Mouse (Mus musculus): Measurements from ENCODE around the gene Ell2.
A peak's percentile ranks its signal among the peaks of the same experiment; 100 is the strongest.
"Not testable (repeated sequence)": the region's sequence is repeated elsewhere in the genome, so short reads cannot be mapped to it uniquely, and the experiment has no call there.

Ell2 gene

GRCm38 (mm10) chr13:75706457-75706856 is at the start of gene Ell2:
Ell2 (plus strand) TSS chr13:75706757.
- DNase-seq (ENCODE audit: low spot score in 2 of 2), result no peak

GRCm38 (mm10) chr13:75685438-75685837 is 21.1 kb upstream of the Ell2 start:
- no peak for DNase-seq (ENCODE audit: low spot score in 2 of 2)

- DNase-seq (ENCODE audit: low spot score in 2 of 2), result no peak
Observed at GRCm38 (mm10) chr13:75686995-75687394, 19.6 kb upstream of the Ell2 start.

- no peak for DNase-seq (ENCODE audit: low spot score in 2 of 2)
Observed at GRCm38 (mm10) chr13:75691625-75692024, 14.9 kb upstream of the Ell2 start.

GRCm38 (mm10) chr13:75693081-75693480 is 13.5 kb upstream of the Ell2 start:
- no peak for DNase-seq (ENCODE audit: low spot score in 2 of 2)

GRCm38 (mm10) chr13:75702814-75703213 is 3.7 kb upstream of the Ell2 start:
- no peak for DNase-seq (ENCODE audit: low spot score in 2 of 2)

GRCm38 (mm10) chr13:75706882-75707816 is 592 bp downstream of the Ell2 start:
- peak; percentile 86 to 92 for DNase-seq (ENCODE audit: low spot score in 2 of 2)

- DNase-seq (ENCODE audit: low spot score in 2 of 2), result peak; percentile 47 to 65
Observed at GRCm38 (mm10) chr13:75707821-75708636, 1.5 kb downstream of the Ell2 start.

- no peak for DNase-seq (ENCODE audit: low spot score in 2 of 2)
Observed at GRCm38 (mm10) chr13:75708637-75709002, 2.1 kb downstream of the Ell2 start.

- DNase-seq (ENCODE audit: low spot score in 2 of 2), result no peak
Observed at GRCm38 (mm10) chr13:75709026-75709778, 2.6 kb downstream of the Ell2 start.

GRCm38 (mm10) chr13:75710152-75710551 is 3.6 kb downstream of the Ell2 start:
- no peak for DNase-seq (ENCODE audit: low spot score in 2 of 2)

GRCm38 (mm10) chr13:75711517-75711916 is 5.0 kb downstream of the Ell2 start:
- not testable (repeated sequence) for DNase-seq (ENCODE audit: low spot score in 2 of 2)

GRCm38 (mm10) chr13:75712544-75712943 is 6.0 kb downstream of the Ell2 start:
- not testable (repeated sequence) for DNase-seq (ENCODE audit: low spot score in 2 of 2)

- DNase-seq (ENCODE audit: low spot score in 2 of 2), result no peak
Observed at GRCm38 (mm10) chr13:75714407-75714806, 7.8 kb downstream of the Ell2 start.

GRCm38 (mm10) chr13:75717638-75718302 is 11.2 kb downstream of the Ell2 start:
- DNase-seq (ENCODE audit: low spot score in 2 of 2), result no peak

- DNase-seq (ENCODE audit: low spot score in 2 of 2), result no peak
Observed at GRCm38 (mm10) chr13:75718376-75718775, 11.8 kb downstream of the Ell2 start.

GRCm38 (mm10) chr13:75719645-75720044 is 13.1 kb downstream of the Ell2 start:
- no peak for DNase-seq (ENCODE audit: low spot score in 2 of 2)

GRCm38 (mm10) chr13:75726569-75727373 is 20.2 kb downstream of the Ell2 start:
- DNase-seq (ENCODE audit: low spot score in 2 of 2), result no peak

- no peak for DNase-seq (ENCODE audit: low spot score in 2 of 2)
Observed at GRCm38 (mm10) chr13:75727932-75728331, 21.4 kb downstream of the Ell2 start.

GRCm38 (mm10) chr13:75729834-75730233 is 23.3 kb downstream of the Ell2 start:
- DNase-seq (ENCODE audit: low spot score in 2 of 2), result no peak

Measured in urinary bladder, postnatal 4 days (tissue).